Mouse (Mus musculus) liver, postnatal 0 days (tissue): Measurements from ENCODE around the gene Krt73.

Source experiments
- CTCF ChIP-seq: sonication (generic); IDR thresholded peaks from 2 replicates; pipeline ENCODE4 v1.5.1; 2016; ENCODE audit warnings: antibody characterized with exemption, low read depth
- EP300 ChIP-seq: IDR thresholded peaks from 2 replicates; pipeline ENCODE4 v1.6.1; 2016; ENCODE audit warnings: antibody characterized with exemption, low read depth, mild to moderate bottlenecking

DNA sequence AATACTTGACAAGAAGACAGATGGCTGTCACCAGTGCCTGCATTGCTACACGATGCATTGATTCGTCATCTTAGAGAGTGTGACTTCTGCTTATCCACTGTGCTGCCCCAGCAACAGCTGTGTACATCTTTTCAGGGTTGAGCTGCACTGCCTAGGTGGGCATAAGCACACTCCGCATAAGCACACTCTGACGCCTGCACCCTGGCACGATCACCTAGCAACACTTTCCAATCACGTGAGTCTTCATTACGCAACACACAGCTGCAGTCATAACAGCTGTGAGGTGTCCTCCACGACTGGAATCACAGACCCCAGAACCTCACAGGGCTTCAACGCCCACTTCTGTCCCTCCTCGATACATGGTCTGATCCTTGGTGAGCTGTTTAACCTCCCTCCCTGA is 28.7 kb downstream of the Krt73 start:
- TF ChIP-seq CTCF (no peak), EP300 (no peak)
